Mouse (Mus musculus) embryonic facial prominence, embryonic 12.5 days (tissue): ENCODE data around the gene Adarb1. TPM values are rescaled to one million over a fixed set of nuclear protein-coding genes. Genes with fewer than 3 reads are reported as not detected.
"Not testable (repeated sequence)": the region's sequence is repeated elsewhere in the genome, so short reads cannot be mapped to it uniquely, and the experiment has no call there.

ENCODE experiments used
- ATAC-seq: fragments of 200-750 bp; cut with Nextera tagmentation; 2 replicates; pipeline ENCODE4 v1.8.0; 2017; ENCODE audit not compliant: insufficient number of reproducible peaks, insufficient read depth, low FRiP score, low TSS enrichment
- H3K27ac ChIP-seq: fragments of 300-500 bp; sonication (generic); 2 replicates; pipeline ENCODE4 v1.5.1; 2016; ENCODE audit warnings: mild to moderate bottlenecking
- H3K27me3 ChIP-seq: fragments of 300-500 bp; sonication (generic); 2 replicates; pipeline ENCODE4 v1.6.1; 2016; ENCODE audit warnings: mild to moderate bottlenecking, moderate library complexity
- H3K36me3 ChIP-seq: fragments of 300-500 bp; sonication (generic); 2 replicates; pipeline ENCODE4 v1.6.1; 2016; ENCODE audit warnings: mild to moderate bottlenecking
- H3K4me1 ChIP-seq: fragments of 300-500 bp; sonication (generic); 2 replicates; pipeline ENCODE4 v1.6.1; 2016
- H3K4me2 ChIP-seq: fragments of 300-500 bp; sonication (generic); replicated peaks from 2 replicates; pipeline ENCODE4 v1.6.1; 2016; ENCODE audit warnings: mild to moderate bottlenecking, moderate library complexity
- H3K4me3 ChIP-seq: fragments of 300-500 bp; sonication (generic); 2 replicates; pipeline ENCODE4 v1.5.1; 2016; ENCODE audit warnings: mild to moderate bottlenecking
- H3K9ac ChIP-seq: fragments of 300-500 bp; sonication (generic); 2 replicates; pipeline ENCODE4 v1.6.1; 2016; ENCODE audit warnings: mild to moderate bottlenecking, moderate library complexity
- H3K9me3 ChIP-seq: fragments of 300-500 bp; sonication (generic); 2 replicates; pipeline ENCODE4 v1.6.1; 2016; ENCODE audit warnings: mild to moderate bottlenecking, moderate library complexity
- WGBS: fragments of 180-500 bp; shearing (Covaris S2); methylation state at CpG from one replicate; pipeline ENCODE4 v1.1.7; 2016; 5-methylcytosine and 5-hydroxymethylcytosine counted together
- polyA plus RNA-seq: library from polyadenylated mRNA; unstranded; fragments of >200 nt; fragmentation: Nextera tagmentation; extraction: Ambion mirVana; gene quantifications from 2 replicates; pipeline ENCODE4 v1.2.1, GENCODE M21; 2016

The Adarb1 gene
- polyA plus RNA-seq, 1 experiment from 2014 or later: 6.6 TPM

- ATAC-seq: no peak
These were observed 133.2 kb downstream of the Adarb1 start for GRCm38 (mm10) chr10:77284832-77285231.

GRCm38 (mm10) chr10:77282822-77283221 is 135.2 kb downstream of the Adarb1 start:
- Histone ChIP-seq H3K27me3 (peaks cover 5% of the 10 kb centered on the region; the same call in 1 of the 2 replicates), H3K9ac (no peak overlapping the region), H3K4me2 (no peak overlapping the region), H3K27ac (no peak overlapping the region), H3K4me1 (peaks cover 16% of the 10 kb centered on the region; the same call in 1 of the 2 replicates), H3K9me3 (no peaks in the 10 kb centered on the region), H3K4me3 (no peak overlapping the region), H3K36me3 (no peaks in the 10 kb centered on the region)
- 18% methylated on average over 6 of the region's 6 CpGs for WGBS
- ATAC-seq: no peak

More at GRCm38 (mm10) chr10:77284832-77285231, 133.2 kb downstream of the Adarb1 start:
- 56% methylated on average over 6 of the region's 6 CpGs for WGBS
- peaks cover 19% of the 10 kb centered on the region; the same call in 1 of the 2 replicates for H3K4me1 ChIP-seq
- H3K4me3 ChIP-seq: no peak overlapping the region
- H3K27me3 ChIP-seq: peaks cover 5% of the 10 kb centered on the region; the same call in 1 of the 2 replicates
- no peaks in the 10 kb centered on the region for H3K9me3 ChIP-seq
- no peak overlapping the region for H3K4me2 ChIP-seq
- no peak overlapping the region for H3K9ac ChIP-seq
- no peaks in the 10 kb centered on the region for H3K36me3 ChIP-seq
- H3K27ac ChIP-seq: no peak overlapping the region

- not testable (repeated sequence) for H3K9ac ChIP-seq, H3K27me3 ChIP-seq, H3K9me3 ChIP-seq, ATAC-seq, H3K4me3 ChIP-seq, H3K4me2 ChIP-seq, H3K36me3 ChIP-seq, H3K27ac ChIP-seq
- 79% methylated on average over 1 of the region's 1 CpGs for WGBS
- H3K4me1 ChIP-seq: peaks cover 16% of the 10 kb centered on the region; the same call in 1 of the 2 replicates
These were observed 136.0 kb downstream of the Adarb1 start for GRCm38 (mm10) chr10:77282085-77282484.

- no peak overlapping the region for H3K27ac ChIP-seq
- H3K4me1 ChIP-seq: no peaks in the 10 kb centered on the region
- H3K4me2 ChIP-seq: no peak overlapping the region
- no peak overlapping the region for H3K9ac ChIP-seq
- H3K9me3 ChIP-seq: no peaks in the 10 kb centered on the region
- H3K36me3 ChIP-seq: peaks cover 24% of the 10 kb centered on the region
- H3K4me3 ChIP-seq: no peak overlapping the region
- no peaks in the 10 kb centered on the region for H3K27me3 ChIP-seq
- no peak for ATAC-seq
These were observed 144.3 kb downstream of the Adarb1 start for GRCm38 (mm10) chr10:77273798-77274197.

- Histone ChIP-seq H3K27ac (no peak overlapping the region), H3K9ac (no peak overlapping the region), H3K4me2 (no peak overlapping the region), H3K4me1 (no peaks in the 10 kb centered on the region), H3K27me3 (no peaks in the 10 kb centered on the region), H3K36me3 (peaks cover 30% of the 10 kb centered on the region), H3K9me3 (no peaks in the 10 kb centered on the region), H3K4me3 (no peak overlapping the region)
- no peak for ATAC-seq
- 66% methylated on average over 11 of the region's 11 CpGs for WGBS
These were observed 144.9 kb downstream of the Adarb1 start for GRCm38 (mm10) chr10:77272980-77273730.

- H3K9me3 ChIP-seq: no peaks in the 10 kb centered on the region
- no peak overlapping the region for H3K4me2 ChIP-seq
- WGBS: 89% methylated on average over 7 of the region's 7 CpGs
- H3K27me3 ChIP-seq: no peaks in the 10 kb centered on the region
- H3K27ac ChIP-seq: no peak overlapping the region
- no peak overlapping the region for H3K4me3 ChIP-seq
- no peak for ATAC-seq
- H3K9ac ChIP-seq: no peak overlapping the region
- no peaks in the 10 kb centered on the region for H3K4me1 ChIP-seq
- peaks cover 64% of the 10 kb centered on the region for H3K36me3 ChIP-seq
These were observed 148.9 kb downstream of the Adarb1 start for GRCm38 (mm10) chr10:77269129-77269528.

- Histone ChIP-seq H3K4me3 (no peak overlapping the region), H3K4me1 (no peaks in the 10 kb centered on the region), H3K36me3 (peaks cover 85% of the 10 kb centered on the region), H3K27me3 (no peaks in the 10 kb centered on the region), H3K27ac (no peak overlapping the region), H3K9ac (no peak overlapping the region), H3K9me3 (no peaks in the 10 kb centered on the region), H3K4me2 (no peak overlapping the region)
- ATAC-seq: no peak
- 88% methylated on average over 14 of the region's 14 CpGs for WGBS
These were observed 151.0 kb downstream of the Adarb1 start for GRCm38 (mm10) chr10:77267027-77267426.

- H3K9ac ChIP-seq: no peak overlapping the region
- H3K9me3 ChIP-seq: no peaks in the 10 kb centered on the region
- WGBS: 70% methylated on average over 8 of the region's 8 CpGs
- no peaks in the 10 kb centered on the region for H3K4me1 ChIP-seq
- H3K27me3 ChIP-seq: no peaks in the 10 kb centered on the region
- no peak overlapping the region for H3K4me3 ChIP-seq
- H3K4me2 ChIP-seq: no peak overlapping the region
- ATAC-seq: no peak
- peaks cover 91% of the 10 kb centered on the region for H3K36me3 ChIP-seq
- H3K27ac ChIP-seq: no peak overlapping the region
These were observed 151.8 kb downstream of the Adarb1 start for GRCm38 (mm10) chr10:77266281-77266680.

- Histone ChIP-seq H3K9ac (peak overlapping the region; percentile 92; the same call in 1 of the 2 replicates), H3K9me3 (no peaks in the 10 kb centered on the region), H3K36me3 (peaks cover 46% of the 10 kb centered on the region)
These were observed 157.7 kb downstream of the Adarb1 start for GRCm38 (mm10) chr10:77260166-77260875.

GRCm38 (mm10) chr10:77258704-77259621 is 159.1 kb downstream of the Adarb1 start, which contains the start of gene Pofut2:
Gene Pofut2 (plus strand): TSS chr10:77259218.
- Histone ChIP-seq H3K4me1 (peaks cover 6% of the 10 kb centered on the region), H3K27ac (peak within 1 kb of the TSS; percentile 86), H3K9ac (peak within 1 kb of the TSS; percentile 92), H3K4me2 (peak within 1 kb of the TSS; percentile 77), H3K4me3 (peak within 1 kb of the TSS; percentile 97), H3K9me3 (no peaks in the 10 kb centered on the region), H3K27me3 (no peaks in the 10 kb centered on the region), H3K36me3 (peaks cover 32% of the 10 kb centered on the region)
- ATAC-seq: peak; percentile 95
- under 1% methylated on average over 81 of the region's 81 CpGs for WGBS

More at GRCm38 (mm10) chr10:77260166-77260875, 157.7 kb downstream of the Adarb1 start:
- peak overlapping the region; percentile 97 for H3K4me3 ChIP-seq
- H3K4me1 ChIP-seq: peaks cover 6% of the 10 kb centered on the region
- no peak for ATAC-seq
- 87% methylated on average over 17 of the region's 17 CpGs for WGBS
- peak overlapping the region; percentile 77 for H3K4me2 ChIP-seq
- no peaks in the 10 kb centered on the region for H3K27me3 ChIP-seq
- no peak overlapping the region for H3K27ac ChIP-seq

- ATAC-seq: no peak
- Histone ChIP-seq H3K27me3 (no peaks in the 10 kb centered on the region), H3K9ac (no peak overlapping the region; the same call in 1 of the 2 replicates), H3K36me3 (peaks cover 24% of the 10 kb centered on the region), H3K9me3 (no peaks in the 10 kb centered on the region), H3K4me3 (peak overlapping the region; percentile 97), H3K4me1 (peaks cover 6% of the 10 kb centered on the region), H3K27ac (no peak overlapping the region), H3K4me2 (peak overlapping the region; percentile 77)
- 62% methylated on average over 4 of the region's 4 CpGs for WGBS
These were observed 160.0 kb downstream of the Adarb1 start for GRCm38 (mm10) chr10:77258041-77258590.
